Mouse (Mus musculus) erythroblast, embryonic 14.5 days (primary cell): ENCODE measurements around the gene Alkbh4. TPM values are rescaled to one million over a fixed set of nuclear protein-coding genes. Genes with fewer than 3 reads are reported as not detected.
A peak's percentile ranks its signal among the peaks of the same experiment; 100 is the strongest.
"Not testable (repeated sequence)": the region's sequence is repeated elsewhere in the genome, so short reads cannot be mapped to it uniquely, and the experiment has no call there.

Experiments used
- H3K27me3 ChIP-seq: 2 replicates; pipeline ENCODE4 v1.6.1; 2012; ENCODE audit warnings: inconsistent platforms; ENCODE audit not compliant: control insufficient read depth
- H3K36me3 ChIP-seq: 2 replicates; pipeline ENCODE4 v1.6.1; 2012; ENCODE audit warnings: mild to moderate bottlenecking, inconsistent platforms; ENCODE audit not compliant: control insufficient read depth
- H3K4me1 ChIP-seq: 2 replicates; pipeline ENCODE4 v1.6.1; 2012; ENCODE audit warnings: inconsistent platforms; ENCODE audit not compliant: control insufficient read depth
- H3K4me3 ChIP-seq: replicated peaks from 2 replicates; pipeline ENCODE3; 2012; ENCODE audit warnings: moderate library complexity, mild to moderate bottlenecking, inconsistent platforms
- H3K9me3 ChIP-seq: 2 replicates; pipeline ENCODE4 v1.6.1; 2012; ENCODE audit warnings: low read length, inconsistent platforms, mixed read lengths; ENCODE audit not compliant: control insufficient read depth
- GATA1 ChIP-seq: IDR thresholded peaks from 2 replicates; pipeline ENCODE4 v1.6.1; 2012; ENCODE audit warnings: low read length, inconsistent platforms, mixed read lengths
- TAL1 ChIP-seq: IDR thresholded peaks from 3 replicates; pipeline ENCODE4 v1.6.1; 2012; ENCODE audit warnings: low read length, inconsistent platforms, mixed read lengths
- polyA plus RNA-seq: library from polyadenylated mRNA; stranded (reverse); fragments of >175 nt; gene quantifications from 2 replicates; pipeline ENCODE4 v1.2.3, GENCODE M21; 2012

Alkbh4 gene
- polyA plus RNA-seq, 1 experiment = 5.1 TPM

DNA sequence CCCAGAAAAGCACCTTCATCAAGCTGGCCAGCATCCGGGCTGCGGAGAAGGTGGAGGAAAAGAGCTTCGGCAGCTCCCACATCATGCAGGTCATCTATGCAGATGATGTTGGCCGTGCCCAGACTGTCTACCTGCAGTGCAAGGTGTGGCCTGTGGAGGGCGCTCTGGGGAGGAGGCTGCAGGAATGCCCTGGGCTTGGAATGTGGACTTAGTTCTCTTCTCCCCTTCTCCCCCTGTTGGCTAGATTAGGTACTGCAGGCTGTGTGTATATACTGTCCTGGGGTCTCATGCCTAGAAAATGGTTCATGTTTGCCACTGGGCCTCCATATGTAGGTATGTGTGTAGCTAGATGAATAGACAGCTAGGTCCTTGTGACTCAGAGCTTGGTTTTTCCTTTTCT is 31.4 kb upstream of the Alkbh4 start:
- Histone ChIP-seq H3K4me1 (peaks cover 8% of the 10 kb centered on the region), H3K36me3 (no peaks in the 10 kb centered on the region), H3K4me3 (no peak overlapping the region), H3K9me3 (peaks cover 4% of the 10 kb centered on the region), H3K27me3 (no peaks in the 10 kb centered on the region; the same call in 1 of the 2 replicates)
- TF ChIP-seq TAL1 (no peak), GATA1 (no peak)

DNA sequence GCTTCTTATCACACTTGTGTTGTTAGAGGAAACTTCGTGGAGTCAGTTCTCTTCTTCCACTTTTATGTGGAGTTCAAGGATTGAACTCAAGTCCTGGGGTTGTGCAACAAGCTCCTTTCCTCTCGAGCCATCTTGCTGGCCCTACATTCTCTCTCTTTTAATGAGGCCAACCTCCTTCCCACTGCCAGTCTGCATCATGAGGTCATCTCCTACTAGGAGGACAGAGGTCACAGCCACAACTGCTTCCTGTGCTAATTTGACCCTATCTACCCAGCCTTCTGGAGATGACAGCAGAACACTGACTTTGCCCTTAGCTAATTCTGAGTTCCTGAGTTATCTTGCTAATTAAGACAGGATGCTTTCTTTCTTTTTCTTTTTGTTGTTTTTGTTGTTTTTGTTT is 27.5 kb upstream of the Alkbh4 start:
- Histone ChIP-seq H3K4me1 (peaks cover 2% of the 10 kb centered on the region), H3K36me3 (no peaks in the 10 kb centered on the region), H3K27me3 (no peaks in the 10 kb centered on the region; the same call in 1 of the 2 replicates), H3K9me3 (peaks cover 4% of the 10 kb centered on the region), H3K4me3 (no peak overlapping the region)
- TF ChIP-seq GATA1 = no peak
- TF ChIP-seq TAL1 = no peak

DNA sequence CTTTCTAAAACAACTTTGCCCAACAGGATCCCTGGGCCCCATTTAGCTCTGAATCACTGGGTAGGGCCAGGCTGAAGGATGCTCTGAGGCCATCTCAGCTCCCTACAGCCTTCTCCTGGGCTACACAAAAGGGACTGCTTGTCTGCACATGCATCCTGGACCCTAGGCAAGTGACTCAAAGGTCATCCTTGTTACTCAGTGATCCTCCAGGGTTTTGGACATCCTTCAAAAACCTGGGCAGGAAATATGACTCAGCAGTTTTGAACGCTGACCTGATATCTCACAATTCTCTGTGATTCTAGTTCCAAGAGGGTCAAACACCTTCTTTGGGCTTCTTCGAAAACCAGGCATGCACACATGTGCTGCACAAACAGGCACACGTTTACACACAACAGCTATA is 26.9 kb upstream of the Alkbh4 start:
- H3K36me3 ChIP-seq = no peaks in the 10 kb centered on the region
- TF ChIP-seq TAL1 (no peak), GATA1 (no peak)
- no peak overlapping the region for H3K4me3 ChIP-seq
- no peaks in the 10 kb centered on the region; the same call in 1 of the 2 replicates for H3K27me3 ChIP-seq
- H3K9me3 ChIP-seq = peaks cover 4% of the 10 kb centered on the region
- peaks cover 2% of the 10 kb centered on the region for H3K4me1 ChIP-seq

DNA sequence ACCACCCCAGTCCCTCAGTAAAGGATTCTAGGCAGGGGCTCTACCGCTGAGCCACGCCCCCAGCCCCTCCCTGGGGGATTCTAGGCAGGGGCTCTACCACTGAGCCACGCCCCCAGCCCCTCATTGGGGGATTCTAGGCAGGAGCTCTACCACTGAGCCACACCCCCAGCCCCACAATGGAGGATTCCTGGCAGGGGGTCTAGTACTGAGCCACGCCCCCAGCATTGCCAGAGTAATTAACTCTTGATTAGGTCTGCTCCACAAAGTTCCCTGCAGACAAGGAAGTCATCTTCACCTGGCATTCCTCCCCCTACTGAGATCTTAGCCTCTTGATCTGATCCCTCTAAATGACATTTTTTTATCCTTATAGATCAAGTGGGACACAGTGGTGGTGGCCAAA is 22.4 kb upstream of the Alkbh4 start:
- not testable (repeated sequence) for H3K9me3 ChIP-seq, H3K4me3 ChIP-seq, H3K36me3 ChIP-seq, H3K27me3 ChIP-seq
- H3K4me1 ChIP-seq = peaks cover 29% of the 10 kb centered on the region

DNA sequence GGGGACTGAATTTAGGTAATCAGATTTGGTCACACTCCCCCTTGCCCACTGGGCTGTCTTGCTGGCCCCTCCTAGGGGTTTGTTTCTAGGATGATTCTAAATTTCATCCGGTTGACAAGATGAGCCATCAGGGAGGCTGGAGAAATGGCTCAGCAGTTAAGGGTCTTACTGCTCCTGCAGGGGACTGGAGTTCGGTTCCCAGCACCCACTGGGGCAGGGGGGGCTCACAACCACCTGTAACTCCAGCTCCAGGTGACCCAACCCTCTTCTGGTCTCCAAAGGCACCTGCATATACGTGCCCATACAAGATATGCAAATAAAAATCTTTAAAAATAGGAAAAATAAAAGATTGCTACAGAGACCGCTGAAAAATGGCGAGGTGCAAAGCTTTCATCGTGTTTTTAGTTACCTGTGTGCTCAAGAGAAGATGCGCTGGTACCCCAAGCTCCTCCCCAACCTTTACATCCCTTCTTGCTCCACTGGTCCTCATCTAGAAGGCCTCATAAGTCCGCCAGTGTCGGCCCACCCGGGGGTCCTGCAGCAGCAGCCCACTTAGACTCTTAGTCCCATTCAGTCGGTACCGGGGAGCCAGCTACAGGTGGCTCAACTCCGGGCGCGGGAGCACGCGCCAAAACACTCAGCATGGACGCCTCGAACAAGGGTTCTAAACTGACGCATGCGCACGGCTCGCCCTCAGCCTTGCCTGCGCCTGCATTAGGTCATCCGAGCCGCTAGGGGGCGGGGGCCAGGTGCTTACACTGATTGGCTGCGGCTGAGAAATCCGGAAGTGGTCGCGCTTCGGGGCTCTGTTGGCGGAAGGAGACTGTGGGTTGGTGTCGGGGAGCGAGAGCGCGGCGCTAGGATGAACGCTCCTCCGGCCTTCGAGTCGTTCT is 19.8 kb upstream of the Alkbh4 start, which contains the start of gene Polr2j:
Gene Polr2j (plus strand): TSS at position 741 of the 893 bp plus-strand sequence.
- TF ChIP-seq TAL1 (no peak), GATA1 (no peak)
- Histone ChIP-seq H3K9me3 (no peaks in the 10 kb centered on the region), H3K4me3 (peak within 1 kb of the TSS; percentile 78)

DNA sequence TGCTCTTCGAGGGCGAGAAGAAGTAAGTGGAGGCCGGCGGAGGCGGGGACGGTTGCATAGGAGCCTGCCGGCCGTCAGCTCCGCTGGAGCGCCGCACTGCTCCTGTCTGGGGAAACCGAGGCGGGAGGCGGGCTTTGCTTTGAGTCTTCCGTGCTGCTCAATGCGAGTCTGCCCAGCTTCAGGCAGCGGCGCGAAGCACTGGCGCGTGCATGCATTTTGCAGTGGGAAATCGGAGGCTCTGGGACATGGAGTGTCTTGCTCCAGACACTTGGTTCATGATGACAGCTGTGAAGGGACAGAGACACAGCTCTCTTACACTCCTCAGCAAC is 19.2 kb upstream of the Alkbh4 start:
- Histone ChIP-seq H3K27me3 (no peaks in the 10 kb centered on the region), H3K36me3 (peaks cover 35% of the 10 kb centered on the region), H3K4me3 (peak overlapping the region; percentile 78), H3K9me3 (no peaks in the 10 kb centered on the region), H3K4me1 (peaks cover 37% of the 10 kb centered on the region)
- TF ChIP-seq TAL1 = no peak
- no peak for TF ChIP-seq GATA1

More for the DNA sequence above, 19.8 kb upstream of the Alkbh4 start, which contains the start of gene Polr2j:
- H3K27me3 ChIP-seq = no peaks in the 10 kb centered on the region
- peaks cover 29% of the 10 kb centered on the region for H3K36me3 ChIP-seq
- peaks cover 37% of the 10 kb centered on the region for H3K4me1 ChIP-seq

DNA sequence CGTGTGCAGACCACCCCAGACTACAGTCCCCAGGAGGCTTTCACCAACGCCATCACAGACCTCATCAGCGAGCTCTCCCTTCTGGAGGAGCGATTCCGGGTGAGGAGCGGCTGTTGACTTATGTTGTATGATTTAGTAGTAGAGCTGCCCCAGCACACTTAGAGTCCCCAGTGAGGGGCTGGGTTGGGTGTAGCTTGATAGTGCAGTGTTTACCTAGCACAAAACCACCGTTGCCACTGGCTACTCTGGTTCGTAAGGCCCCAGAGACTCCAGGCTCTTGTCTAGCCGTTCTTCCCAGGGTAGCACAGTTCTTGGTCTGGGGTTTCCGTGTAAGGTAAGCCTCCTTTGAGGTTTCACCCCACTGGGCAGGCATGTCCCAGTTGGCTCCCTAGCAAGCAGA is 13.8 kb upstream of the Alkbh4 start:
- H3K4me1 ChIP-seq = peaks cover 24% of the 10 kb centered on the region
- H3K36me3 ChIP-seq = peaks cover 89% of the 10 kb centered on the region
- no peaks in the 10 kb centered on the region for H3K27me3 ChIP-seq
- TF ChIP-seq GATA1 (no peak), TAL1 (no peak)
- no peak overlapping the region for H3K4me3 ChIP-seq
- H3K9me3 ChIP-seq = no peaks in the 10 kb centered on the region

DNA sequence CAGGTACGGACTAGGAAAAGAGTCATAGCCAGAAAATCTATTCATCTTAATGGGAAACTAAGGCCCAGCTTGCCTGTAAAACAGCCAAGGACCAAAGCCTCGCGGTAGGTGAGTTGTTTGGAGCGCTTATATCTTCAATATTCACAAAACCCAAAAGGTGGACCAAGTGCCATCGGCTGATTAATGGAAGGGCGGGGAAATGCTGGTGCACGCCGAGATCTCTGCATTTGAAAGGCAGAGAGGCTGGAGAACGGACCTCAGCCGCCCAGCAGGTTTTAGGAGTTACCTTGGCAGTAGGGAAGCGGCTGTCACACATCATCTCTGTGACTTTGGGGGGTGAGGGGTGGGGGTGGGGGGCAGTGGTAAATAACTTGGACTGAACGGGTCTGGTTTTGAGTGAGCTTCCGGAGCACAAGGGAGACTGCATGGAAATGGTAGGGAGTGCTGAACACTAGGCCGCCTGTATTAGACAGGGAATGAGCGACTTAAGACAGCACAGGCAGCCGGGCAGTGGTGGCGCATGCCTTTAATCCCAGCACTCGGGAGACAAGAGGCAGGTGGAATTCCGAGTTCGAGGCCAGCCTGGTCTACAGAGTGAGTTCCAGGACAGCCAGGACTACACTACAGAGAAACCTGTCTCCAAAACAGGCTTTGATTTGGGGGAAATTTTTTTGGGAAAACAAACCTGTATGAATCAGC is 495 bp downstream of the Alkbh4 start:
- Histone ChIP-seq H3K36me3 (peaks cover 72% of the 10 kb centered on the region), H3K4me3 (peak overlapping the region; percentile 92), H3K4me1 (peaks cover 51% of the 10 kb centered on the region), H3K27me3 (no peaks in the 10 kb centered on the region), H3K9me3 (no peaks in the 10 kb centered on the region)
- TF ChIP-seq TAL1 = no peak
- TF ChIP-seq GATA1 = no peak

DNA sequence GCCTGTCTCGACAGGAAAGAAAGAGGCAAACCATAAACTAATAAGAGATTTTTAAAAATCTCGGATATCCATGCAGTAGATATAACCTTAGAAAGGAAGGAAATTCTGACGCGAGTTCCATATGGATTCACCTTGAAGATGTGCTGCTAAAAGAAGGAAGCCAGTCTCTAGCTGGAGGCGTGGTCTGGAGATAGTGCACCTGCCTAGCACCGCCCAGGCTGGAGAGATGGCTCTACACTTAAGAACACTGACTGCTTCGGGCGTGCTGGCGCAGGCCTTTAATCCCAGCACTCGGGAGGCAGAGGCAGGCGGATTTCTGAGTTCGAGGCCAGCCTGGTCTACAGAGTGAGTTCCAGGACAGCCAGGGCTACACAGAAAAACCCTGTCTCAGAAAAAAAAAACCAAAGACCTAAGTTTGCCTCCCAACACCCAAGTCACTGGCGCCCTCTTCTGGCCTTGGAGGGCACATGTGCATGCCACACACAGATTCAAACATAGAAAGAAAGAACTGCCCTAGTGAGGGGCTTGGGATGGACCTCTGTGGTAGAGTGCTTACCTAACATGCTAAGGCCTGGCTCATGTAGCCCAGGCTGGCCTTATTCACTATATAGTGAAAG is 1.8 kb downstream of the Alkbh4 start:
- TF ChIP-seq TAL1 = no peak
- no peak for TF ChIP-seq GATA1
- peaks cover 7% of the 10 kb centered on the region for H3K9me3 ChIP-seq
- no peaks in the 10 kb centered on the region for H3K27me3 ChIP-seq
- peaks cover 49% of the 10 kb centered on the region for H3K4me1 ChIP-seq
- peak overlapping the region; percentile 92 for H3K4me3 ChIP-seq
- peaks cover 71% of the 10 kb centered on the region for H3K36me3 ChIP-seq
